13 mouse cellular contexts compared by ENCODE assay signal in the genomic region with DNA sequence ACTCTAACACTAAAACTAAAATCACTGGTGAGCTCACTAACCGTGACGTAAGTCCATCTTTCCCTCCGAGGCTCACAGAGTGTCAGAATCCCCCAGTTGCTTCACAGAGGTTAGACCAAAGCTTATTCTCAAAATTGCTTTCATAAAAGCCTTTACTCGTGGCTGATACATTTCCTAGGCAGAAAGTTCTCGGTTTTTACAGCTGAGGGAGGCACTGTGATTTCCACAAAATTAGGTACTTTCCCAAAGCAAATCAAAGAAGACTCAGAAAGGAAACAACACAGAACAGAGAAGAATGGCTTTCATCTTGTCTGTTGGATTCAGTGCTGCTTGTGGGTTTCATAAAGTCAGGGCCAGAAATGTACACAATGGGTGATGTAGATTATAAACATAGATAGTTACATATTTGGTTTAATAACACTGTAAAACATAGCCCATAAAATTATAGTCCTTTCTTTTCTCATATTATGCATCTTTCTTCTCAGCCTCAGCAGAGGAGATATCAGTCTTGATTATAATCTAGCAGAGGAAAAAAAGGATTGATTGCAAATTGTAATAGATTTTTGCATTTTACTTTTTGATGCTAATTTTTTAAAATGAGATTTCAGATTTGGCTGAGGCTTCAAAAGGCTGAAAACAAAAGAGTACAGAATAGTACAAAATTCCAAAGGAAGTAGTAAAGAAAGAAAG. TPM values are rescaled to one million over a fixed set of nuclear protein-coding genes. Genes with fewer than 3 reads are reported as not detected.
"Had no signal": no experiment of that assay in that cellular context is flagged by ENCODE, and none has a peak within 500 bp of the region (broad histone marks: within the 10 kb centered on the region; RNA-seq: fewer than 3 reads in every experiment).

No protein-coding gene starts in this region.

- H3K9me3 ChIP-seq: kidney, embryonic 15.5 days; limb, embryonic 15.5 days; liver, embryonic 13.5 days; neural tube, embryonic 13.5 days had no signal

- H3K4me2 ChIP-seq: kidney, embryonic 15.5 days; limb, embryonic 15.5 days; liver, embryonic 13.5 days; neural tube, embryonic 13.5 days had no signal

- H3K27ac ChIP-seq: kidney, embryonic 15.5 days; limb, embryonic 15.5 days; liver, embryonic 13.5 days; neural tube, embryonic 13.5 days had no signal

- H3K36me3 ChIP-seq: kidney, embryonic 15.5 days; limb, embryonic 15.5 days; liver, embryonic 13.5 days; neural tube, embryonic 13.5 days had no signal

- H3K27me3 ChIP-seq: kidney, embryonic 15.5 days; limb, embryonic 15.5 days; liver, embryonic 13.5 days; neural tube, embryonic 13.5 days had no signal

- H3K4me1 ChIP-seq: limb, embryonic 15.5 days; liver, embryonic 13.5 days had no signal

- DNase-seq: kidney, adult 2 months; kidney, postnatal 36 days; layer of hippocampus, postnatal 36 days; liver, embryonic 13.5 days; lung, adult 18-20 months; midbrain, embryonic 14.5 days; retina, postnatal 1 day; right cerebral cortex, postnatal 4 days; thymus, adult 18-20 months had no signal

- H3K9ac ChIP-seq: kidney, embryonic 15.5 days; limb, embryonic 15.5 days; liver, embryonic 13.5 days; neural tube, embryonic 13.5 days had no signal

- H3K4me3 ChIP-seq: kidney, embryonic 15.5 days; limb, embryonic 15.5 days; liver, embryonic 13.5 days; neural tube, embryonic 13.5 days had no signal

RNA-seq across cellular contexts. Expression of a gene that starts 47.8 kb away (rescaled TPM):
- total RNA-seq: megakaryocyte progenitor cell, adult 5-6 weeks had no signal
